Mouse (Mus musculus): ENCODE data around the gene Gtf2i.

DNA sequence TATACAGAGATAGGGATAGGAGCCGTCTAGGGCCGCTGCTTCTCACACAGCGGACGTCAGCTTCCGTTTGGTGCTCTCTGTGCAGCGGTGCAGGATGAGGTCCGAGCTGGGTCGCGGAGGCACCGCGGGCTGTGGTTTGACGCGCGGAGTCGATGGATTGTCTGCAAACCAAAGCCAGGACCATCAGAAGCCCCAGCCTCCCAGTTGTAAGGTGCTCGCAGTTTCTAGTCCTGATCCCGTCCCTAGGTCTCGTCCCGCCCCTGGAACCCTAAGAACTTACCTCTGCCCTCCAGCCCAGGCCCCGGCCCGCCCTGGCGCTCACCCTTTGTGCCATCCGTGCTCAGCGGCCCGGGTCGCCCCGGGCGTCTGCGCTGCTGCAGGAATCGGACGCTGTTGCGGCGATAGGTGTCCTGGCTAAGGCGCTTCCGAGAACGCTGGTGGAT lies 92.8 kb downstream of the Gtf2i start:
- TF ChIP-seq CTCF (IDR thresholded peaks at IDR 0.05; ENCODE audit: low read depth), result no peak
- TF ChIP-seq EP300 (IDR thresholded peaks at IDR 0.05; ENCODE audit: low read depth), result no peak
